Mouse (Mus musculus) monocyte, adult 5-6 weeks (primary cell): ENCODE measurements around the gene Tex14. TPM values are rescaled to one million over a fixed set of nuclear protein-coding genes. Genes with fewer than 3 reads are reported as not detected.
"Not testable (repeated sequence)": the region's sequence is repeated elsewhere in the genome, so short reads cannot be mapped to it uniquely, and the experiment has no call there.

Experiments used
- ATAC-seq: fragments of 153-309, 156-312 bp; replicated peaks from 2 replicates; pipeline ENCODE4 v1.8.0; 2017; ENCODE audit warnings: mild to moderate bottlenecking; ENCODE audit not compliant: low TSS enrichment, insufficient number of reproducible peaks, severe bottlenecking, poor library complexity, low FRiP score
- total RNA-seq: library from RNA; stranded (forward); fragments of 200-1000, 200-491, 200-594 nt; gene quantifications from 3 replicates; pipeline ENCODE4 v1.2.3, GENCODE M21; 2017

Gene Tex14
- 3.7 to 4.4 TPM in 2 of 3 replicates, not detected in the other for total RNA-seq

- ATAC-seq, result no peak
Observed at GRCm38 (mm10) chr11:87404876-87405275, at the start of gene Tex14, which contains the start of gene Rad51c. Gene Tex14 (plus strand): TSS chr11:87405065. Gene Rad51c (minus strand): TSS chr11:87404954.

GRCm38 (mm10) chr11:87357317-87358300 lies 47.3 kb upstream of the Tex14 start:
- no peak for ATAC-seq

- ATAC-seq, result peak; percentile 53; the same call in 1 of the 2 replicates
Observed at GRCm38 (mm10) chr11:87358331-87359261, 46.3 kb upstream of the Tex14 start, which contains the start of gene Ppm1e. Gene Ppm1e (minus strand): TSS chr11:87359023.

GRCm38 (mm10) chr11:87359262-87359612 lies 45.6 kb upstream of the Tex14 start:
- 0 out of 2 replicates have a peak, but pooled peaks have one; percentile 27 for ATAC-seq

- ATAC-seq, result no peak
Observed at GRCm38 (mm10) chr11:87365120-87365519, 39.7 kb upstream of the Tex14 start.

GRCm38 (mm10) chr11:87367061-87367460 lies 37.8 kb upstream of the Tex14 start:
- ATAC-seq, result no peak

GRCm38 (mm10) chr11:87367865-87368580 lies 36.8 kb upstream of the Tex14 start:
- ATAC-seq, result no peak

- ATAC-seq, result no peak
Observed at GRCm38 (mm10) chr11:87384551-87384950, 20.3 kb upstream of the Tex14 start.

GRCm38 (mm10) chr11:87385676-87386075 lies 19.2 kb upstream of the Tex14 start:
- no peak for ATAC-seq

- ATAC-seq, result no peak
Observed at GRCm38 (mm10) chr11:87393855-87394254, 11.0 kb upstream of the Tex14 start.

- ATAC-seq, result no peak
Observed at GRCm38 (mm10) chr11:87398402-87398801, 6.5 kb upstream of the Tex14 start.

GRCm38 (mm10) chr11:87404111-87404853 lies 583 bp upstream of the Tex14 start:
- peak; percentile 97 for ATAC-seq

GRCm38 (mm10) chr11:87413412-87413811 lies 8.5 kb downstream of the Tex14 start:
- not testable (repeated sequence) for ATAC-seq

- no peak for ATAC-seq
Observed at GRCm38 (mm10) chr11:87416120-87416519, 11.3 kb downstream of the Tex14 start.

- no peak for ATAC-seq
Observed at GRCm38 (mm10) chr11:87420861-87421260, 16.0 kb downstream of the Tex14 start.

GRCm38 (mm10) chr11:87421760-87422201 lies 16.9 kb downstream of the Tex14 start:
- no peak for ATAC-seq

GRCm38 (mm10) chr11:87422511-87423340 lies 17.9 kb downstream of the Tex14 start:
- ATAC-seq, result peak; percentile 71
